Mouse (Mus musculus) frontal cortex, postnatal 36 days (tissue): ENCODE measurements at regions not wholly inside any gene's neighbourhood (a gene's known extent, or its start where the extent isn't known, plus 50 kb on each side); places are given as distances from the start of the nearest gene placed in this dataset.

Experiments
- DNase-seq, 2 experiments: peaks; one replicate each; pipeline ENCODE4 v3.0.0; 2022; ENCODE audit warnings: low spot score in 2 of 2

GRCm38 (mm10) chr11:64917301-64917700 lies 61.5 kb upstream of the Elac2 start:
- DNase-seq, result no peak

DNA sequence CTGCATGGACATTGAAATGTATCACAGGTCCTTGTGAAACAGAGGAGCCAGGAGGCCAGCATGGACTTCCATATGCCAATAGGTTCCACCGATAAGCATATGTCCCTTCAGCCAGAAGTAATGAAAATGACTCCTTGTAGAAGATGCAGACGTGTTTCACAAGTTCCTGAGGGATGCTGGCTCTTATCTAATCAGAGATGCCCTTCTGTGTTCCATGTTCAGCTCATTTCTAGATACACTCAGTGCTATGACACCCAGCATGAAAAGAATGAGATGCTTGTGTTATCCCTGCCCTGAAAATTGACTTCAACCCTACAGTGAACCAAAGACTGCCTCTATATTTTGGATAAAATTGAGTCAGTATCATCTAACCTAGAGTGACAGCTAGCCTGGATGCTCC lies 53.8 kb upstream of the Elac2 start:
- DNase-seq, result no peak

- no peak for DNase-seq
Observed at GRCm38 (mm10) chr11:64925970-64926369, 52.9 kb upstream of the Elac2 start.
